Mouse (Mus musculus) frontal cortex, adult (tissue): Measurements from ENCODE around the gene Mtx1.
A peak's percentile ranks its signal among the peaks of the same experiment; 100 is the strongest.
"Not testable (repeated sequence)": the region's sequence is repeated elsewhere in the genome, so short reads cannot be mapped to it uniquely, and the experiment has no call there.

Experiments
- ATAC-seq: cut with Nextera tagmentation; 2 replicates; pipeline ENCODE4 v1.9.2; 2017; ENCODE audit warnings: mild to moderate bottlenecking, moderate library complexity, mixed read lengths; ENCODE audit not compliant: low TSS enrichment

Gene Mtx1

GRCm38 (mm10) chr3:89242331-89242895 lies 15.5 kb upstream of the Mtx1 start:
- no peak for ATAC-seq

GRCm38 (mm10) chr3:89238494-89238893 lies 11.6 kb upstream of the Mtx1 start:
- ATAC-seq: no peak

GRCm38 (mm10) chr3:89237682-89238081 lies 10.8 kb upstream of the Mtx1 start:
- no peak for ATAC-seq

- ATAC-seq: peak; percentile 33; the same call in 1 of the 2 replicates
These were observed 9.6 kb upstream of the Mtx1 start for GRCm38 (mm10) chr3:89236516-89236915.

- no peak for ATAC-seq
These were observed 6.7 kb upstream of the Mtx1 start for GRCm38 (mm10) chr3:89233562-89234110.

GRCm38 (mm10) chr3:89232614-89233013 lies 5.7 kb upstream of the Mtx1 start:
- ATAC-seq: no peak

- no peak for ATAC-seq
These were observed 4.9 kb upstream of the Mtx1 start for GRCm38 (mm10) chr3:89231772-89232275.

GRCm38 (mm10) chr3:89231345-89231744 lies 4.5 kb upstream of the Mtx1 start:
- ATAC-seq: no peak

- ATAC-seq: no peak
These were observed 3.7 kb upstream of the Mtx1 start for GRCm38 (mm10) chr3:89230561-89230960.

GRCm38 (mm10) chr3:89229276-89229675 lies 2.4 kb upstream of the Mtx1 start:
- no peak for ATAC-seq

GRCm38 (mm10) chr3:89228836-89229235 lies 1.9 kb upstream of the Mtx1 start, which contains the start of gene Muc1:
Gene Muc1, plus strand, starts transcription at chr3:89229057.
- no peak for ATAC-seq

GRCm38 (mm10) chr3:89228180-89228549 lies 1.3 kb upstream of the Mtx1 start:
- ATAC-seq: peak; percentile 51

- peak; percentile 71 for ATAC-seq
These were observed 655 bp upstream of the Mtx1 start for GRCm38 (mm10) chr3:89227307-89228179.

GRCm38 (mm10) chr3:89226361-89226760 lies 527 bp downstream of the Mtx1 start:
- ATAC-seq: no peak

- ATAC-seq: 0 out of 2 replicates have a peak, but pooled peaks have one; percentile 4
These were observed 970 bp downstream of the Mtx1 start for GRCm38 (mm10) chr3:89225918-89226317.

GRCm38 (mm10) chr3:89225321-89225815 lies 1.5 kb downstream of the Mtx1 start:
- ATAC-seq: no peak

GRCm38 (mm10) chr3:89224796-89225195 lies 2.1 kb downstream of the Mtx1 start:
- no peak for ATAC-seq

- peak; percentile 51; the same call in 1 of the 2 replicates for ATAC-seq
These were observed 5.7 kb downstream of the Mtx1 start for GRCm38 (mm10) chr3:89221167-89221566.

- no peak for ATAC-seq
These were observed 7.3 kb downstream of the Mtx1 start for GRCm38 (mm10) chr3:89219546-89219945.

GRCm38 (mm10) chr3:89218271-89218670 lies 8.6 kb downstream of the Mtx1 start:
- no peak for ATAC-seq

GRCm38 (mm10) chr3:89216407-89216806 lies 10.5 kb downstream of the Mtx1 start:
- ATAC-seq: not testable (repeated sequence)

GRCm38 (mm10) chr3:89215853-89216252 lies 11.0 kb downstream of the Mtx1 start:
- peak; percentile 45 for ATAC-seq
